Mouse (Mus musculus): ENCODE results near the gene Uroc1.

DNA sequence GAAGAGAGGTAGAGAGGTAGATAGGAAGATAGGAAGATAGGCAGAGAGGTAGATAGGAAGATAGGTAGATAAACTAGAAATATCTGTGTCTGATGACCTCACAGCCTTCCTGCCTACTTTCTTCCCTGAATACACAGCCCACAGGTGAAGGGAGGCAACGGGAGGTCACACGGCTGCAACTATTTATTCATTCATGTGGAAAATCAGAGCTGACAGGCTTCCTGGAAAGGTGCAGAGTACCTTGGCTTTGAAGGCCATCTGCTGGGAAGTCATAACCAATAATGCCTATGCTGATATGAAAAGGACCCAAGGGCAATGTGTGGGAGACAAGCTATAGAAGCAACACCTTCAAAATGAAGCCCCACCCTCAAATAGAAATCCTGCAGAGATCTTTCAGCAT, 9.3 kb downstream of the Uroc1 start:
- TF ChIP-seq CTCF (IDR thresholded peaks at IDR 0.05; ENCODE audit: borderline replicate concordance, control insufficient read depth, extremely low read depth, insufficient read depth, low read length, poor library complexity) (no peak), POLR2A (IDR thresholded peaks at IDR 0.05; ENCODE audit: control insufficient read depth, extremely low read depth, insufficient read depth, low read length, poor library complexity) (no peak)
